Mouse (Mus musculus) kidney, postnatal 14 days (tissue): ENCODE measurements around the gene Olfr374.
"Not testable (repeated sequence)": the region's sequence is repeated elsewhere in the genome, so short reads cannot be mapped to it uniquely, and the experiment has no call there.

Experiments
- DNase-seq: peaks from one replicate; pipeline ENCODE4 v3.0.0; 2022; ENCODE audit warnings: mixed read lengths

The Olfr374 gene

DNA sequence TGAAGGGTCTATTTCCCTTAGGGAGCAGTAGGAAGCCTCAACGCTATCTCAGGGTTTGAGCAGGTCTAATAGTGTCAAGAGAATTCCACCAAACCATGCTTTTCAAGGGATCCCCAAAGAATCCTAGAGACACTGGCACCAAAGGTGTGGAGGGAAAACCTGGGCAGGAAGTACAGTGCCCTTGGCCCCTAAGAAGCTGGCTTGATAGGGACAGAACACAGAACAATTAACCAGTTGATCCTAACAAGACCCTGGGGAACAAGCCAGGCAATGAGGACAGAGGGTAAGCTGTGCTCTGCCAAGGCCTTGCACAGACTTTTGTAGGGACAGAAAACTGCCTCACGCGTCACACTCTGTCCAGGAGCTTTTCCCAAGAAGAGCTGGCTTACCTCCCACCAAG lies at the start of gene Olfr374:
Gene Olfr374 (plus strand): TSS at position 301 of the 400 bp plus-strand sequence.
- no peak for DNase-seq

DNA sequence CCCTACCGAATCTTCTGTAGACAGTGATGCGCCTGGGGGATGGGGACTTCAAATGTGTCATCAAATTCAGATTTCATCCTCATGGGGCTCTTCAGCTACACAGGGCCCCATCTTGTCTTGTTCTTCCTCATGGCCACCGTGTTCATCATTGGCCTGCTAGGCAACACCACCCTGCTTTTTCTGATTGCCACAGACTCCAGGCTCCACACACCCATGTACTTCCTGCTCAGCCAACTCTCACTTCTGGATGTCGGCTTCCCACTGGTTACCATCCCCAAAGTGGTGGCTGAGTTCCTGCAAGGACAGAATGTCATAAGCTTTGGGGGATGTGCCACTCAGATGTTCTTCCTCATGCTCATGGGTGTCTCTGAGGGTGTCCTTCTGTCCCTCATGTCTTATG lies 49.2 kb upstream of the Olfr374 start:
- not testable (repeated sequence) for DNase-seq

DNA sequence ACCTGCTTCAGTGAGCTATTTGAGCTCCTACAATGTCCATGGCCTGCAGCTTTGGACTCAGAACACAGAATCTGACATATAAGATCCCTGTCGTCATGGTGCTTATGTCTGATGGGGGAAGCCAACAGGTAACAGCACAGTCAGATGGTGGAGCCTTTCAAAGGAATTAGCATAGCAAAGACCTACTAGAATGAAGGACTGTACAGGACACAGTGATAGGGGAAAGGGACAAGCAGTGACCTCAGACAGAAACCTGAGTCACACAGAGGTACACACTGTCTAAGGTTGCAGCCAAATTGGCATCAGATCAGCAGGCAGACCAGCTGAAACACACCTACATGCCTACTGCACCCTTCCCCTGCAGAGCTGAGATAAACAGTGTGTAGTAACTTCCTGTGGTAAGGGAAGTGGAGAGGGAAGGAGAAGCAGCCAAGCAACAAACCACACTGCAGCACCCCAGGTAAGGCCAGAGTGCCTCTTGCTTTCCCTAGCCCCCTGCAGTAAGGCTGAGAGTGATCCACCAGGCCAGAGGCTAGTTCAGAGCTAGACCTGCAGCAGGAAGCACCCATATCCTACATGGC lies 39.9 kb upstream of the Olfr374 start:
- DNase-seq, result not testable (repeated sequence)

DNA sequence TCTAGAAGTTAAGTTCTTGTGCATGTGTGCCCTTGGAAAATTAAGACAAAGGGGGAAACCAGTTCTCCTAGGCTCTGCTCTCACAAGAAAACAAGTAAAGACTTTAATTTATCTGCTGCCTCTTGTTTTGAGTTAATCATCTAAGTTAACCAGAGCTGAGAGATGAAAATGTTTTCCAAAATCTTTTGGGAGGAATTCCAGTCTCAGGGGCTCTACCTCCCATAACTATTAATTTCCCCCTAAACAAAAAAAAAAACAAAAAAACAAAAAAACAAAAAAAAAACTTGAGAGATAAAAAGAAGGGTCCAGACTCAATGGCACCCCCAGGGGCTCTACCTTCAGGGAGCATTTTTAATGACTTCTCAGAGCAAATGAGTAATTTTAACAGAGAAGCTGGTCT lies 24.0 kb upstream of the Olfr374 start, which contains the start of gene Olfr373:
Gene Olfr373 (plus strand): TSS at position 301 of the 400 bp plus-strand sequence.
- not testable (repeated sequence) for DNase-seq

DNA sequence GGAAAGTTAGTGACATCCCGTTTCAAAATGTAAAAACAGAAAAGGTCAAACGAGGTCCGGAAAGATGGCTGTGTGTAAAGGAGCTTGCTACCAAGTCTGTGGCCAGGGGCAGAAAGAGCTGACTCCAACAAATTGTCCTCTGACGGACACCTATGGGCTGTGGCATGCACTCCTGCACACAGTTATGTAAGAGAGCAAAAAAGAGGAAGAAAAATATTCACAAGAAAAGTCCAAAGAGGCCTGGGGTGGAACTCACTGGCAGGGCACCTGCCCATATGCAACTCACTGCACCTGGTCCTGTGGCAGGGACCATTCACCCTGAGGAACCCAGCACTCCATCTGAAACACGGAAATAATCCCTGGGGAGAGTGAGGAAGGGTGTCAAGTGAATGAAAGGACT lies 22.1 kb upstream of the Olfr374 start:
- DNase-seq, result no peak

DNA sequence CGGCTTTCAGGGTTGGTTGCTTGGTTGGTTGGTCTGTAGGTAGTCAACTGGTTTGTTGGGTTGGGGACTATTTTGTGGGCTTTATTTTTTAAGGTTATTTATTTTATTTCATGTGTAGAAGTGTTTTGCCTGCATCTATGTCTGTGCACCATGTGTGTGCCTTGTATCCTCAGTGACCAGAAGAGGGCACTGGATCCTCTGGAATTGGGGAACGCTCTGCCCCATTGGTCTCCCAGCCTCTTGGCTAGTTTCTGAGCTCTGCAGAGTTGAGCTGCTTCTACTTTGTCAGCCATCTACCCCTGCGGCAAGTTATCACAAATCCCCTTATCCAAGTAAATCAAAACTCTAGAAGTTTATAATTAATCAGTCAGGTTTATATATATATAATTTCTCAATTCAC lies 19.2 kb upstream of the Olfr374 start:
- DNase-seq, result not testable (repeated sequence)

DNA sequence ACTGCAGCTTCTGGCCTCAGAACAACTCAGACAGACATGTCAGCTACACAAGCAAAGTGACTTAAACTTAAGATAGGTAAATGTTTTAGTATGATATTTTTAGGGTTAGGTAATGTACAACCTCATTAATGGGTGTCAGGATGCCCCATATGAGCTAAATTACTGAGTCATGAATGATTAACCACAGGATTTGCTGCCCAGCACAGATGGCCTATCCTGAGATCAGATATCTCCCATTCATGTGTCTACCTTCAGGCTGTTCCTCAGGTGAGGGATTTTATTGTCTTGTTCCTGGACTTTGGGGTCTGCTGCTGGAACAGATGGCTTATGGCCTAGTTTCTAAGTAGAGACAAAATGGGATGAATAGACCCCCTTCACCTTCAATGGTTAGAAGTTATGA lies 10.1 kb upstream of the Olfr374 start:
- not testable (repeated sequence) for DNase-seq

DNA sequence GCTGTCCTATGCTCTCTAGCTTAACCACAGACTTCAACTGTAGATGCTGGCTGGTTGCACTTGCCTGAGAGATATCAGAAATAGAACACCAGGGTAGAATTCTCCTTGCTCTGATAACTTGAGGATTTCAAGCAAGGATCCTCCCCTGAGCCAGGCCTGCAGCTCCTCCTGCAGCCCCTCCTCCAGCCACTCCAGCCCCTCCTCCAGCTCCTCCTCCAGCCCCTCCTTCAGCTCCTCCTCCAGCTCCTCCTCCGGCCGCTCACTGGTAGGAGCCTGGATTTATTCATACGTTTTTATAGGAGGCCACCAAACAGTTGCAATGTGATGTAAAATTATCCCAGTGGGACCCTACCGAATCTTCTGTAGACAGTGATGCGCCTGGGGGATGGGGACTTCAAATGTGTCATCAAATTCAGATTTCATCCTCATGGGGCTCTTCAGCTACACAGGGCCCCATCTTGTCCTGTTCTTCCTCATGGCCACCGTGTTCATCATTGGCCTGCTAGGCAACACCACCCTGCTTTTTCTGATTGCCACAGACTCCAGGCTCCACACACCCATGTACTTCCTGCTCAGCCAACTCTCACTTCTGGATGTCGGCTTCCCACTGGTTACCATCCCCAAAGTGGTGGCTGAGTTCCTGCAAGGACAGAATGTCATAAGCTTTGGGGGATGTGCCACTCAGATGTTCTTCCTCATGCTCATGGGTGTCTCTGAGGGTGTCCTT lies 7.3 kb upstream of the Olfr374 start:
- DNase-seq, result peak; percentile 39

DNA sequence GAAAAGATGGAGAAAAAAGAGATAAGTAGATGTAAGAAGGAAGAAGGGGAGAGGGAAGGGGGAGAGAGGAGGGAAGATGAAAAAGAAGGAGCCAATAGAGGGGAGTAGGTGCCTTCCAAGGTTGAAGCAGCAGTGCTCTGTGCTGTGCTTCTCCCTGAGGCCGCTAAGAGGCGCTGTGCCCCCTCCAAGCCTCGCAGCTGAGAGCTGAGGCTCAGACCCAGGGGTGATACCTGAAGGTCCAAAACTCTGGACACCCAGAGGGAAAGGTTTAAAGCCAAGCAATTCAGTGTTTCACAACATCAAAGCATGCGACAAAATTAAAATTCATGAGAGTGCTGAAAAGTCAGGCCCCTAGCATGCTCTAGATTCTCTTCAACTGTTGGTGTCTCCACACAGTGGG lies 1.7 kb upstream of the Olfr374 start:
- DNase-seq, result no peak

DNA sequence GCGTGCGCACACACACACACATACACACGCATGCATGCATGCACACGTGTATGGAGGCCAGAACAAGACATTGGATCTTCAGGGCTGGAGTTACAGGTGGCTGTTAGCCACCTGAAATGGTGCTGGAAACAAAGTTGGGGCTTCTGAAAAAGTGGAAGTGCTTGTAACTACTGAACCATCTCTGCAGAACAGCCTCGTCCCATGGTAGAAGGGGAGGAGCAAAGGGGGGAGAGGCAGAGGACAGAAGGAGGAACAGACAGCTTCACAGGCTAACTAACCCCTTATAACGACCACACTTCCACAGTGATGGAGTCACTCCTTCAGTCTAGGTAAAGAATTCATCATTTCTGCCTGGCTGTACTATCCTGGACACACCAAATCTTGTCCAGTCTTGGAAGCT lies 4.0 kb downstream of the Olfr374 start:
- no peak for DNase-seq

DNA sequence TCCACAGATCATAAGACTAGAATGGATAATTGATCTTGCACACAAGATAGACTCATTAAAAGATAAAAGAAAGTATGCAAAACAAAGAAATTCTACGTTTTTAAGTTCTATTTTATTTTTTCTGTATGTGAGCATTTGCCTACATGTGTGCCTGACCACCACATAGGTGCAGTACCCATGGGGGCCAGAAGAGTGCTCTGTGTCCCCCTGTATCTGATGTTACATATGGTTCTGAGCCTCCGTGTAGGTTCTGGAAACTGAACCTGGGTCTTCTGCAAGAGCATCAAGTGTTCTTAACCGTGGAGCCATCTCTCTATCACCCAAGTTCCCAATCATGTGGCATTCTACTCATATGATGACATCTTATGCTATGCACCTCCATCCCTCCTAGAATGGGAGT lies 5.6 kb downstream of the Olfr374 start:
- no peak for DNase-seq

DNA sequence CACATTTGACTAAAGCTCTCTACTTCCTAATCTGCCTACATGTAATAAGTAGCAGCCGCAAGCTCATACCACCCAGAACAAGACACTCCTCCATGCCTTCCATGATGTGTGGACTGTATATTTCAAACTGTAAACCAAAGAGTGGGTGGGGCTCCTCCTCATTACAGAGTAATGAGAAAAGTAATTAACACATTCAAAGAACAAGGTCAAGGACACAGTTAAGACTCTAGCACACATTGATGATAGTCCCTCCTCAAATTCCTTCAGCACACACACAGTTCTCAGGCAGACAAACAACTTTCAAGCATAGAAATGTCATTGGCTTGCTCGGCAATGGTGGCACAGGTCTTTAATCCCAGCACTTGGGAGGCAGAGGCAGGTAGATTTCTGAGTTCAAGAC lies 8.4 kb downstream of the Olfr374 start:
- no peak for DNase-seq

DNA sequence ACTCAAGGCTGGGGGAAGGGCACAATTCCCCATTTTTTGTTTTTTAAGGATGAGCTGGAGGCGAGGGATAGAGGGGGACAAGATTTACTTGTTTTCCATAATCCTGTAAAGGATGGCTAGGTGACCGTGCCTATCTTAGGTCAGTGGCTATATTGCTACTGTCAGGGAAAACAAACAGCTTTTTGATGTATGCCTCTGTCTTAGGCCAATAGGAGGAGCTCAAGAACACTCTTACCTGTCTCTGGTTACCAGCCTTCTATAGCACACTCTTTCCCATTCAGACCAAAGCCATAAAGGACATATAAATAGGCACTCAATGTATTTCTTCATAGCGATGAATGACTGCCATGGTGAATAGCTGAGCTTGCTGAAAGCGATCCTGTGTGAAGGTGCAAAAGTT lies 11.8 kb downstream of the Olfr374 start:
- no peak for DNase-seq

DNA sequence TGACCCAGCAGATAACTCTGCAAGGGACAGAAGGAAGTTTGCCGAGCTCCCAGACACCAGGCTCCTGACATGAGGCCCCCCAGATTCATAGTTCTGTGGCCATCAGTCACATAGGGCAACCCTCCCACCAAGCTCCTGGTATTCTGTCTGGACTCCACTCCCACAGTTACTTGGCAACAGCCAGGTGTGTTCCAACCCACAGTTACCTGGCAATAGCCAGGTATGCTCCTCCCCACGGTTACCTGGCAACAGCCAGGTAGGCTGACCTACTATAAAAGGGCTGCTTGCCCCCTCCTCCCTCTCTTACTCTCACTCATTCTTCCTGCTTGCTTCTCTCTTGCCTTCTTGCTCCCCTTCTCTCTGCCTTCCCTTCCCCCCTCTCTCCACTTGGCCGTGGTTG lies 14.6 kb downstream of the Olfr374 start:
- not testable (repeated sequence) for DNase-seq

DNA sequence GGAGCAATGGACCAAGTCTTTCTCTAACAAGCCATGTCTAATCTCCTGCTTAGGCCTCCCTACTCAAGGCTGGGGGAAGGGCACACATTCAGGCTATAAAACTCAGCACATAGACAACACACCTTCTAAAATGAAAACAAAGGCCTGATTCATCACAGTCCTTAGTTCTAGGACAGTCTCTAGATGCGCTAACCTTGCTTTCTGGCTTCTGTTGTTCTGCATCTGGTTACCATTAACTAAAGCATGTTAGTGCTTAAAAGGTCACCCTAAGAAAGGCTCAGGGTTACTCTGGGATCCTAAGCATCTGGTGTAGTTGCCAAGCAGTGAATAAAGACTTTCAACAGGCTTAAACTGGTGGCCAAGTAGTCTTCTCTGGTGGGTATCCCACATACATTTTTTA lies 15.2 kb downstream of the Olfr374 start:
- DNase-seq, result no peak

DNA sequence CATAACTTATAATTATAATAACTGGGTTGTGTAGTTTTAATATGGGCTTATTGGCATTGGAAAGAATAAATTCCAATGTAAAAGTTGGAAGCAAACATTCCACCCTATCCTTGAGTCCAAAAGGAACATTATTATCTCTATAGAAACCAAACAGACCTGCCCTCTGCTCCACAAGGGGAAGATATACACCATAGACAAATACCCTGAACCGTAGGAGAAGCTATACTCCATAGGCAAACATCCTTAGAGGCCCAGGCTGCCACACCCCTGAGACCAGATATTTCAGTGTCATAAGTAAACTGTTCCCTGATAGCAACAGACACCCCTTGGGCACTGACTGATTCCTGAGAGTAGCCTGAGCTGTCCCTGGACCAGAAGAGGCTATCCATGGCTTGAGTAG lies 21.0 kb downstream of the Olfr374 start:
- no peak for DNase-seq

DNA sequence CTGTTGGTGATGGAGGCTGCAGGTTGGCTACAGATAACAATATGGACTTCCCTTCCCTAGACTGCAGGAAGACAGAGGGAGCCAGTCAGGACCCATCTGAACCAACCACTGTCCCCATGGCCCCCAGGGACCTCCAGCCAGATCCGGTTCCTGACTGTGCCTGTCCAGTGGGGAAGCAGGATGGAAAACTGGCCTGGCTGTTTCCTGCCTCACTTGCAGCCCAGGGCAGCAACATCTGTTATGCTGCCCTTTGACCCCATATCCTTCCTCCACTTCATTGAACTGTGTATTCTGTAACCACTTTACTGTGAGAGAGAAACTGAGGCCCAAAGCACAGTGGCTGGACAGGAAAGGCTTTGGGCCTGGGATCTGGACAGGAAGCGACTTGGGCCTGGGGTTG lies 24.4 kb downstream of the Olfr374 start:
- DNase-seq, result peak; percentile 77

DNA sequence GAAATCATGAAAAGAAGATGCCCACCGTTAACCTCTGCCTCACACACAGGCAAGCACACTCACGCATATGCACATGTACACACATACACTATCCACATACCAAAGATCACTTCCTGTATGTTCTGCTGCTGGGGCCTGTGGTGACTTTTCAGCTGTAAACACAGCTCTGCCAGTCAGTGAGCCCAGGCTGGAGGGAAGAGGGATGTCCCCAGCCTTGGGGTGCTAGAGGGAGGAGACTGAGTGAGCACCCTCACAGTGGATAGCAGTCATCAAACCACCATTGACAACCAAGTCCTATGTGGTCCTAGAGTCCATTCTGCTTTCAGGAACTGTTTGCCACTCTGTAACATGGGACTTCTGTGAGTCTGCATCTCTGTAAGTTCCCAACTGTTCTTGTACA lies 25.1 kb downstream of the Olfr374 start:
- no peak for DNase-seq

DNA sequence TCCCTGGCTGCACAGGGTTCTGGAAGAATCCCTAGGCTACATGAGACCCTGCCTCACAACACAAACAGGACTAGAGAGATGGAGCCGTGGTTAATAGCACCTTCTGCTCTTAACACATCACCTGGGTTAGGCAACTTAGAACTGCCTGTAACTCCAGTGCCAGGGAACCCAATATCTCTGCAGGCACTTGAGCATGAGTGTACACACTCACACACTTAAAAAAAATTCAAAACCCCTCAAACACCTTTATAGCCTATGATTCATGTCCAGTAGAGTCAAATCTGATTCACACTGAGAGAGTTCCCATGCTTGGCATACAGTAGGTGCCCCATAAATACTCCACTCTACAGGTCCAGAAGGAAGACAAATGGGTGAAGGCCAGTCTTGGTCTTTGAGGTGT lies 25.6 kb downstream of the Olfr374 start:
- DNase-seq, result no peak

DNA sequence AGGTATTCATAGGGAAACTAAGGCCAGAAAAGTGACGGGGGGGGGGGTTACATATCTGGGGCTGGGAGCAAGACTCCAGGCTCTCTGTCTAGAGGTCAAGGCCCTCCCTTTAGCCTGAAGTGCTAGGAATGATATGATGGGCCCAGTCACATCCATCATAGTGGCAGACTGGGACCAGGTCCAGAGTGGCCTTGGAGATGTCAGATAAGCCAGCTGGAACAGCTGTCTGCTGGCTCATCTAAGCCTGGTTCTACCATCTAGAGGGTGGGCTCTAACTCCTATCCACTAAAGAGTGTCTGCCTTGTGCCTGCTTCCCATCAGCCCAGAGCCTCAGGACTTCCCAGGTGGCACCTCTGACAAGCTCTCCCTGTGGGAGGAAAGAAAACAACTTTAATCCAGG lies 26.1 kb downstream of the Olfr374 start:
- peak; percentile 65 for DNase-seq

DNA sequence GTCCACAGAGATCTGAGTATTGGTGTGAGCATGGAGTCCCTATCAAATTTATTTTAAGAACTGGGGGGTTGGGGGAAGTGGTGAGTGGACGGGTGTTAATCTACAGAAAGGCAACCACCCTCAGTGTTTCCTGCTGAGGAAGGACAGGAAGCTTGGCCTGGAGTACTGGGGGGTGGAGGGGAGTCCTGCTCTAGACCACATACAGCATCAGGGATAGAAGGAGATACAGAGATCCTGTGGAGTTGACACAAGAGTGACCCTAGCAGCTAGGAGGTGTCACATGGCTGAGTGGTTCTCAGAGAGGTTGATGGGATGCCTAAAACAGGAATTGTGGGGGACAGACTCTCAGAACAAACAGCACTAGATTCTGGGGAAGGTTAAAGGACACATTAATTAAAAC lies 26.7 kb downstream of the Olfr374 start:
- DNase-seq, result peak; percentile 30

DNA sequence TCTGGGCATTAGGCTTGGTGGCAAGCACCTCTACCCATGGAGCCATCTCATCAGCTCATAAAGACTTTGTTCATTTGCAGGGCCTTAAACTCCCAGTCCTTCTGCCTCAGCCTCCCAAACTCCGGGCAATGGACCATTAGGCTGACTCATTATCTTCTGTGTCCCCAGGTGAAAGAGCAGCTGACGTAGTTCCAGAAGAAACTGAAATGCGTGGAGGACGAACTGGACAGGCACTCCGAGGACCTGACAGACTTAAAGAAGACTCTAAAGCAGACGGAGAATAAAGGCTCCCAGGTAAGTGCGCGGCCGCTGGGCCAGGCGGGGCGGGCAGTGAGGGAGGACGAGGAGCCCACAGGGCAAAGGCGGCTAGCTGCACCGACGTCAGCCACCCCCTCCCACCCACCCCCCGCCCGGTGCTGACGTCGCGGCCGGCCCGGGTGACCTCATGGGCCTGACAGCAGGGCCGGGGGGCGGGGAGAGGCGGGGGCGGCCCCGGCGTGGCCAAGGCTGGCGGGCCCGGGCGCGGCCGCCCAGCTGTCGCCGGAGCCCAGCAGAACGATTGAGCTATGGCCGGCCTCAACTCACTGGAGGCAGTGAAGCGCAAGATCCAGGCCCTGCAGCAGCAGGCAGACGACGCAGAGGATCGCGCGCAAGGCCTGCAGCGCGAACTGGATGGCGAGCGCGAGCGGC lies 28.1 kb downstream of the Olfr374 start, which contains the start of gene Tpm4:
Gene Tpm4 (plus strand): TSS at position 220 of the 690 bp plus-strand sequence.
- DNase-seq, result peak; percentile 88

DNA sequence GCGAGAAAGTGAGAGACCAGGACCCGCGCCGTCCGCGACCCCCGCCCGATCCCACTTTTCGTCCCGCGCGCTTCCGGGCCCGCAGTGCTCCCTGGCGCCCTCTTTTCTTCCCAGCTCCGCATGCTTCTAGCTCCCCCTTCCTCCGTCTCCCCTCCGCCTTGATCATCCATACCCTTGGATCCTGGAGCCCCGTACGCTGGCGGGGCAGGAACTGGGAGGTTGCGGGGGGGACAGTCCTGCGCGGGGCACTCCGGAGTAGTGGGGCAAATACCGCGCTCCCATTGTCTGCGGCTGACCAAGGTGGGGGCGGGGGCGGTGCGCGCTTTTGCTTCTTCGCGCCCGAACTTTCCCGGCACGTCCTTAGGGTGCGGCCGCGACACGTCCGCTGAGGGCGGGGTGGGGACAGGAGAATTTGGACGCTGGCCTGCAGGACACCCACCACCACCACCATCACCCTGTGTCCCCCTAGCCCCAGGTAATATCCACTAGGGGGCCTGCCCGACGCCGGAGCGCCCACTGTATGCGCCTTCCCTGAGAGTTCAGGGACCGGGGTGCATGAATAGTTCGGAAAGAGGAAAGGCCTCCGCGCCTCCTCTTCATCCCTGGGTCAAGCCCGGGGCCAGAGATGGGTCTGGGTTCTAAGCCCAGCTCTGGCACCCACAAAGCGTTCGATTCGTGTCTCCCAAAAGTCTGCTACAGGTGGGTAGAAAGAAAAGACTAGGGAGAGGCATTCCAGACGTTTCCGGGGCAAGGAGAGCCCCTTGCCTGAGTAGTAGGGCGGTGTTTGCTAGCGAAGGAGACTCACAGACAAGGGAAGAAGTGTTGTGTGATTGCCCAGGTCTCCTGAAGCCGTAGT lies 28.8 kb downstream of the Olfr374 start:
- peak; percentile 64 for DNase-seq
